Mouse (Mus musculus) yolk sac, embryonic 10.5 days (tissue): ENCODE measurements at regions not wholly inside any gene's neighbourhood (a gene's known extent, or its start where the extent isn't known, plus 50 kb on each side); places are given as distances from the start of the nearest gene placed in this dataset.
A peak's percentile ranks its signal among the peaks of the same experiment; 100 is the strongest.

ENCODE experiments used
- DNase-seq: peaks from one replicate; pipeline ENCODE4 v3.0.0-alpha.2; 2017; ENCODE audit warnings: low spot score

DNA sequence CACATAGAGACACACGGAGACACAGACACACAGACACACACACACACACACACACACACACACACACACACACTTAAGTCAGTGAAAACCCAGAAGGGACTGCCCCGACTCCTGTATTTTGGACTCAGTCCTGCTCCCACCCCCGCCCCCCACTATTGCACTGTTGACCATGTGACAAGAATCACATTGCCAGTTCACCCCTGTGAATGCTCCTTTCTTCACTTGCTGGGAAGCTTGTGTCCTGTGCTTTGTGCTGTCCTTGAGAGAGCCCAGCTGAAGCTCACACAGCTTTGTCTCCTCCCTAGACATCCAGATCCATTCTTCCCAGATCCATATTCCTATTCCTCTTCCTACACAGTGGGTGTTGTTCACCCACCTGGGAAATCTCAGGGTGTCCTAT, 400.0 kb downstream of the Cdh26 start:
- no peak for DNase-seq

DNA sequence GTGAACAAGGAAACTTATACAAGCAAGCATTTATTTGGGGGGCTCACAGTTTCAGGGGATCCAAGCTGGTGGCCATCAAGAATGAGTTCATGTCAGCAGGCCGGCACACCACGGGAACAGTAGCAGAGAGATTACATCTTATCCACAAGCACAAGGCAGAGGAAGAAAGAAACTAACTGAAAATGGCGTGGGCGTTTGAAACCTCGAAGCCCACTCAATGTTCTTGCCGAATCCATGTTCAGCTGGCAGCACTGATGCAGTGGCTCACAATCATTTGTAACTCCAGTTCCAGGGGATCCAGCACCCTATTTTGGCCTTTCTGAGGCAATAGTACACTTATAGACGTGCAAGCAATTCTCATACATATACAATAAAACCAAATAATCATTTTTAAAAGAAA, 404.7 kb downstream of the Cdh26 start:
- DNase-seq: no peak

- no peak for DNase-seq
Measured at GRCm38 (mm10) chr2:178838571-178838970, 408.2 kb downstream of the Cdh26 start.

DNA sequence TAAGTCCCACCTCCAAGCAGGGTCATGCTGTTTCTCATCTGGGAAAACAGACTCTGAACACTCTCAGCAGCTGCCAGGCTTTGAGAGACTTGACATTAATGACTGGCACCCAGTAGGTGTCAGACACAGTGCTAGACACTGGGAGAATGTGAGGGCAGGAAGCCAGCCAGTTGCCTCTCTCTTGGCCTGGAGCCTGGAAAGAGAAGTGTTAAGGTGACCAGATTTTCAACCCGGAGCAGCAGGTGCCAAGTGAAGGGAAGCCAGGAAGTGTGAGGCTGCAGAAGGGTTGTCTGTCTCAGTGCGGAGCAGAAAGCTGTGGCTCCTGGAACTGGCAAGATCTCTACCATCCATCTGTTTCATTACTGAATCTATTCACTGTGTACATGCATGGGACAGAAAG, 410.6 kb downstream of the Cdh26 start:
- no peak for DNase-seq

DNA sequence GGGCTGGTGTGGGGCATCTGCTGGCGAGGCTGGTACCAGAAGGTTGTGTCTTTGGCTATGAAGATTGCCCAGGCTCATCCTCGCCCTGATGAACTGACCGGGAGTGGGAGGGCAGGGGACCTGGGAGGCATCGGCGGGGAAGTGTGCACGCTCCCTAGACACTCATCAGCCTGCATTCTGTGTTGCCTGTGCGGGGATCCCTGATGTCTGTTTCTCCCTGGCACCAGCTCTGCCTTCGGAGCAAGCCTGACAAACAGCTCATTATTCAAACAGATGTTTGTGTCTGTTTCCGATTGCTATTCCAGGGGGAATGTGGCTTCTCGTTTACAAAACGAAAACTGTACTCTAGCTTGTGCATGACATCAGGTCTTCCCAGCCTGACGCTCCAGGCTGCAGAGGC, 412.3 kb downstream of the Cdh26 start:
- no peak for DNase-seq

- DNase-seq: no peak
Measured at GRCm38 (mm10) chr2:178843458-178843857, 413.1 kb downstream of the Cdh26 start.

GRCm38 (mm10) chr2:178844561-178844960, 414.2 kb downstream of the Cdh26 start:
- DNase-seq: no peak

- no peak for DNase-seq
Measured at GRCm38 (mm10) chr2:178850320-178850719, 420.0 kb downstream of the Cdh26 start.

DNA sequence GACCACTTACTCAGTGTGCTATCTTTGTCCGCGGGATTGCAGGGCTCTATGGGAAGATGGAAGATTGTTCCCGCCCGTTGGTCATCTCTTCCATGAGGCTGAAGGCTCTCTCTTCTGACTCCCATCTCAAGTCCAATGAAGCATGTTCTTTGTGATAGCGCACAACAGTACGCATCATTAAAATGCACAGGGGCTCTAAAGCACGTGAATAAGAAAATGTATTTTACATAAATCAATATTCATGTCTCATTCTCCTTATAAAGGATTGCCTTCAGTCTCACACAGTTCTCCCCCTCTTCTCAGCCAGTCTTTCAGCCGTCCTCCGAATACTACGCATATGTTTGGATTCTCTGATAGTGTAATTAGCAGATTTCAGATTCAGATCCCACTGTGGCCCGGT, 420.4 kb downstream of the Cdh26 start:
- DNase-seq: no peak

- no peak for DNase-seq
Measured at GRCm38 (mm10) chr2:178854012-178854411, 423.7 kb downstream of the Cdh26 start.

DNA sequence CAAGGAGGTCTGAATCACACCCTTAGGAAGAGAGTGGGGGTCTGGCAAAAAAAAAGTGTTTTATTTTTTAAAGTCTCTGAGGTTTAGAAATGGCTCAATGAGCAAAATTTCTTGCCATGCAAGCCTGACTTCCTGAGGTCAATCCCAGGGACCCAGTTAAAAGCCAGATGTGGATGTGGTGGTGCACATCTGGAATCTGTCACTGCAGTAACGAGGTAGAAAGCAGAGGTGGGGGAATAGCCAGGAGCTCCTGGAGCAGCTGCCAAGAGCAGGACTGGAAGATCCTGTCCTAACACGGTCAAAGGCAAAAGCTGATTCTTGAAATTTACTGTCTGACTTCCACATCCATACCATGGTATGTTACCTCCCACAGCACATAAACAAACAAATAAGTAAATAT, 424.4 kb downstream of the Cdh26 start:
- no peak for DNase-seq

DNA sequence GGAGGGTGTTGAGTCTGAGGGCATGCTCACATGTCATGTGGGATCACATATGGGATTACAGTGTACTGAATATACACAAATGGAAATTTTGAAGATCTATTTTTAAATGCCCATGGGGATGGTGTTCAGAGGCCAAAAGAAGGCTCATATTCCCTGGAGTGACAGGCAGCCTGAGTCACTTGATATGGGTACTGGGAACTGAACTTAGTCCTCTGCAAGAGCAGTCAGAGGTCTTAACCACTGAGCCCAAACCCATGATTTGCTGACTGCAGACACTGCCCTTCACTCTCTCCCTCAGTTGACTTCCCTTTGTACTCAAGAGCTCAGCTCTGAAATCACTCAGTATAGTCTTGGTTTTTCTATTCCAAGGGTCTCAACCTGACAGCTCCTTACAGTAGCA, 432.3 kb downstream of the Cdh26 start:
- no peak for DNase-seq

GRCm38 (mm10) chr2:178867086-178867485, 436.8 kb downstream of the Cdh26 start:
- DNase-seq: peak; percentile 7

GRCm38 (mm10) chr2:178869160-178869559, 438.8 kb downstream of the Cdh26 start:
- no peak for DNase-seq

GRCm38 (mm10) chr2:178878436-178878835, 448.1 kb downstream of the Cdh26 start:
- no peak for DNase-seq

- no peak for DNase-seq
Measured at GRCm38 (mm10) chr2:178885686-178886085, 455.4 kb downstream of the Cdh26 start.

GRCm38 (mm10) chr2:178888704-178889103, 458.4 kb downstream of the Cdh26 start:
- no peak for DNase-seq

- no peak for DNase-seq
Measured at GRCm38 (mm10) chr2:178902397-178902796, 472.1 kb downstream of the Cdh26 start.

GRCm38 (mm10) chr2:178909325-178909724, 479.0 kb downstream of the Cdh26 start:
- no peak for DNase-seq

DNA sequence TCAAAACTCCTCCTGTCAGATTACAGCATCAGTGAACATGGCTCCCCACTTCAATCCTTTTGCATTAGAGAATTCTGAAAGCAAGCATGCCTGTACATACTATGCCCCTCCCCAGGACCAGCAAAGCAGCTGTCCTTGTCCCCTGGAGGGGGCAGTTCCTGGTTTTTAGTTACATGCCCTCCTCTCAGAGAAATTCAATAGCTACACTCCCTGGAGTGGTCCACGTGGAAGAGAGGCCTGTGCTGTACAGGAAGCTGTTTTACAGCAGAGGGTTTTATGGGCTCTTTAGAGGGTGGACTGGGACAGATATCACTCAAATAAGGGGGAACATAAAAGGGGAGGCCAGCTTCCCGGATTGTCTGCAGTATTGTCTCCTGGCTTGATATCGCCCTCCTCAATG, 481.3 kb downstream of the Cdh26 start:
- DNase-seq: no peak

DNA sequence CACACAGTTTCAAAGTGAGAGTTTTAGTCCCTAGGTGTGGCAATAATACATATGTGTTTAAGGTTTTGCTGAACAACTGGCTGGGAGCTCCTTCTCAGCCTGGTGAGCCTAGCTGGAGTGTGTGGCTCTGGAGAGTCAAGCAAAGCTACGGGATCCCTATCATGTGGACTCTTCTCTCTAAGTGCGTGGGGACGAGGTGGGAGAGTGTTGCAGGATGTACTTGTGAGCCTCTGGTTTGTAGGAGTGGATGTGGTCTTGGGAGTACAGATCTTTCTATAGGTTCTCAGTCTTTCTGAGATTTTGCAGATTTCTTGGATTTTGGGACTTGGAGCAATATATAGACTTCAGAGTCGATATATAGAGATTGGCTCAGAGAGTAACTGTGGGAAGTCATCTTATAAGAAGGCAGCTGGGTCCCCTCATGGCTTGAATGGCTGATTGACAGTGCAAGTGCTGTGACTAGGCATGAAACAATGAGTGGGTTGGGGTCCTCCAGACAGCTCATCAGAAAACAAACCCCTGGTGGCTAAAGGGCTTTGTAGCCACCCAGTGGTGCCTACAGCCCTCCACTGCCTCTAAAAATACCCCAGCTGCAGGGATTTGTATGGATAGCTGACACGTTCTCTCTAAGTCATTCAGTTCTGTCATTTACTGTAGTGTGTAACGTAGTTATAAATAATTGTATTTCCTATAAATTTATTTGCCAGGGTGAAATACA, 486.1 kb downstream of the Cdh26 start:
- DNase-seq: no peak

GRCm38 (mm10) chr2:178924456-178925115, 494.3 kb downstream of the Cdh26 start:
- DNase-seq: no peak

DNA sequence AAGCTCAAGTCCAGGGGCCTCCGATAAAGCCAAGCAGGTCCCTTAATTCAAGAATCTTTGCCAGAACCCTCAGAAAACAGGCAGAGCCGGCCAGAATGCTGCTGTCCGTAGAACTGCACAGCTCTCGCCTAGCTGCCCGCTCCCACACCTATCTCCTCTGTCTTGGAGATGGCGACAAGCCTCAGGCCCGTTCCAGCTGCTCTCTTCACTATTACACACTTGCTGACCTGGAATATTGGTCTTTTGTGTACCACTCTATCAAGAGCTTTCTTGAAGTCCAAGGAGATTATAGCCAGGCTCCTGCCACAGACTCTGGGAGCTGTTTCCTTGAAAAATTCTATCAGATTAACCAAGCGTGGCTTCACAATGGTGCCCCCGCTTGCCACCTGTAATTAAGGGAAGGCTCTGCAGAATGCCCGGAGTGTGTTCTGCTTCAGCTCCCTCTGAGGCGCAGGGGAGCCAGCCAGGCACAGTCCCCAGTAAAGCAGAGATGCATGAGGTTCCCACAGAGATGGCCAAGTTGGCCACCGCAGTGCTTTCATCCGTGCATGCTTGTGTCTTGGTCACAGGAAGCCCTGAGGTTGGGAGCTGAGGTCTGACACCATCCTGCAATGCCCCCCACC, 496.8 kb downstream of the Cdh26 start:
- DNase-seq: no peak
